Mouse (Mus musculus) activated CD4-positive, CD25-positive, alpha-beta regulatory T cell, adult 9 weeks (primary cell): ENCODE data around the gene Adat1. TPM values are rescaled to one million over a fixed set of nuclear protein-coding genes. Genes with fewer than 3 reads are reported as not detected.

Experiments
- polyA plus RNA-seq: library from polyadenylated mRNA; unstranded; fragments of 100-300 nt; shearing (Covaris generic); gene quantifications from one replicate; pipeline ENCODE4 v1.2.1, GENCODE M21; 2017

The Adat1 gene
- polyA plus RNA-seq, result 9.4 TPM

DNA sequence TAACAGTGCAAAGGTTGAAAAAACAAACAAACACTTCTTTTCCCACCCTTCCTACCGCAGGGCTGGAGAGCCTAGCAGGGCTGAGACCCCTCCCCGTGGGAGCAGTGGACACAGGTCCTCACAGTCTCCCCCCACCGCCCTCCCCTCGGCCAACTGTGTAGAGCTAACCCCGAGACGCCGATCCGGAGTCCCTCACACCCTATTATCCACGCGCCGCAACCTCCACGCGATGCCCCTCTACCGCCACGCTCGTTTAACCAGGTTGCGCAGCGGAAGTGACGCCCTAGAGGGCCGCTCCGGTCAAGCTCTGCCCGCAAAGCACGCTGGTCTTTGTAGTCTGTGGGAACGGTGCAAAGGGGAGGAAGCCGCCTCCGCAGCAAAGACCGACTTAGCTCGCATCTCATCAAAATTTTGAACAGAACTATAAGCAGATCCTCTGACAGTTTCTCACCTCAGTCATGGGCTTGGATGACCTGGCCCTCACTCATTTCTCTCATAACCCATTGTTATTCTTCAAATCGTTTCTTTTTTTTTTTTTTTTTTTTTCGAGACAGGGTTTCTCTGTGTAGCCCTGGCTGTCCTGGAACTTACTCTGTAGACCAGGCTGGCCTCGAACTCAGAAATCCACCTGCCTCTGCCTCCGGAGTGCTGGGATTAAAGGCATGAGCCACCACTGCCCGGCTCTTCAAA lies at the start of gene Adat1:
Adat1 (minus strand) TSS at position 290 of the 690 bp plus-strand sequence.

GRCm38 (mm10) chr8:112014936-112015335 lies 22.8 kb upstream of the Adat1 start, which contains the start of gene Gm6793:
Gm6793 (minus strand) TSS chr8:112015036.

DNA sequence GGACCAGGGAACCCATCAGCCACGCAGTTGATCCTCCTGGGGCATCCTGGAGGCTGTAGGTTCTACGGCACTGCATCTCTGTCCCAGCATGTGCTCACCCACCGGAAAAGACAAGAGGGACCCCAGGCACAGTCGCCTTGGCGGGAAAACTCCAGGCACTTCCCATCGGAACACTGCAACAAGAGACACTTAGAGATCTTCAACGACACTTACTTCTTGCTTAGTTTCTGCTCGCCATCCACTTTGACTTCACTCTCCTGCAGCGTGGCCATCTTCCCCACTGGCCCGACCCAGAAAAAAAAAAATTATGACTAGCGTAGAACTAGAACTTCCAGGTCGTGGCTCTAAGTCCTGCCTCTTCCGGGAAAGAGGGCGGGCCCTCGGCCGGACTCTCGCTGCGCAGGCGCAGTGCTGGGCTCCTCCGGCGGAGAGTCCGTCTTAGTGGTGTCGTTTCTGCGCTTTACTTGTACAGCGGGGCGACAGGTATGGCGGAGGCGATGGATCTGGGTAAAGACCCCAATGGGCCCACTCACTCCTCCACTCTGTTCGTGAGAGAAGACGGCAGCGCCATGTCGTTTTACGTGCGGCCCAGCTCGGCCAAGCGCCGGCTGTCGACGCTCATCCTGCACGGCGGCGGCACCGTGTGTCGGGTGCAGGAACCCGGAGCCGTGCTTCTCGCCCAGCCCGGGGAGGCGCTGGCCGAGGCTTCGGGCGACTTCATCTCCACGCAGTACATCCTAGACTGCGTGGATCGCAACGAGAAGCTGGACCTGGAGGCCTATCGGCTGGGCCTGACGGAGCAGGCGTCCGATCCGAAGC lies 19.1 kb upstream of the Adat1 start, which contains the start of the genes Kars and Terf2ip:
Kars (minus strand) TSS at position 327 of the 819 bp plus-strand sequence.
Terf2ip (plus strand) TSS at position 402 of the 819 bp plus-strand sequence.

GRCm38 (mm10) chr8:111940171-111941100 lies 51.7 kb downstream of the Adat1 start, which contains the start of gene Gabarapl2:
Gabarapl2 (plus strand) TSS chr8:111940703.

DNA sequence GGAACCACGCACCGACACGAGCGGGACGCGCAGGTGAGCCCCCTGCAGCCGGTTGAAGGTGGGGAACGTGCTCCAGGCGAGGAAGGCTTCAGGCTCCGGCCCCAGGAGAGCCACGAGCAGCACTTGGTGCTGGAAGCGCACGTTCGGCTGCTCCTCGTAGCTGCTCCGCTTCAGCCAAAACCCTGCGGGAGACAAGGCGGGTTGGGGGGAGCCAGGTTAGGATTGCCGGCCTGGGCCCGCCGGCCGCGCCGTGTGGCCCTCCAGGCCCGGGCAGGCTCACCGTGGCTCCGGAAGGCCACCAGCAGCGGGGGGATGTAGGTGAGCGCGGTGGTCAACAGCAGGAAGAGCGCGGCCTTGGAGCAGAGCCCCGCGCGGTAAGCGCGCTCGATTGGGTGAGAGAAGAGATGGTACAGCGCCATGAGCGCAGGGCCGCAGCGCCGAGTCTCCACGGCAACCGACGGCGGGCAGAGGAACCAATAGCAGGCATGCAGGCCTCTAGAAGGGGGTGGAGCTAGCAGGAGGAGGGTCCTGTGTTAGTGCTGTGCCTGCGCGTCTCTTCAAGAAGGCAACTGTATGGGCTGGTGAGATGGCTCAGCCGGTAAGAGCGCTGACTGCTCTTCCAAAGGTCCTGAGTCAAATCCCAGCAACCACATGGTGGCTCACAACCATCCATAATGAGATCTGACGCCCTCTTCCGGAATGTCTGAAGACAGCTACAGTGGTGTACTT lies 58.6 kb downstream of the Adat1 start, which contains the start of gene Tmem231:
Tmem231 (minus strand) TSS at position 534 of the 729 bp plus-strand sequence.

Other genes with a start within 250 kb of the Adat1 start
- 0.23 TPM for gene Bcar1, start 248.5 kb downstream of the Adat1 start, polyA plus RNA-seq
- gene Cfdp1, start 138.0 kb downstream of the Adat1 start, polyA plus RNA-seq, result 108 TPM
- 0.88 TPM for gene Tmem170, start 115.6 kb downstream of the Adat1 start, polyA plus RNA-seq
- gene Chst5, start 81.9 kb downstream of the Adat1 start, polyA plus RNA-seq, result not detected
- 2.0 TPM for gene Tmem231, start 58.4 kb downstream of the Adat1 start, polyA plus RNA-seq
- 338 TPM for gene Gabarapl2, start 51.6 kb downstream of the Adat1 start, polyA plus RNA-seq
- gene Kars, start 19.0 kb upstream of the Adat1 start, polyA plus RNA-seq, result 114 TPM
- 29.1 TPM for gene Terf2ip, start 19.1 kb upstream of the Adat1 start, polyA plus RNA-seq
- 3.2 TPM for gene Gm6793, start 22.7 kb upstream of the Adat1 start, polyA plus RNA-seq